Mouse (Mus musculus) adrenal gland, postnatal 36 days (tissue): ENCODE data around the gene Rpl36. TPM values are rescaled to one million over a fixed set of nuclear protein-coding genes. Genes with fewer than 3 reads are reported as not detected.
"Not testable (repeated sequence)": the region's sequence is repeated elsewhere in the genome, so short reads cannot be mapped to it uniquely, and the experiment has no call there.

Source experiments
- DNase-seq, 2 experiments: peaks; one replicate each; pipeline ENCODE4 v3.0.0; 2021; ENCODE audit warnings: mixed read lengths in 1 of 2
- total RNA-seq, 2 experiments: library from RNA; stranded (reverse); gene quantifications; 2 replicates each; pipeline ENCODE4 v1.2.3; 2021

The Rpl36 gene
- total RNA-seq, 2 experiments from 2014 or later: 804 to 953 TPM

DNA sequence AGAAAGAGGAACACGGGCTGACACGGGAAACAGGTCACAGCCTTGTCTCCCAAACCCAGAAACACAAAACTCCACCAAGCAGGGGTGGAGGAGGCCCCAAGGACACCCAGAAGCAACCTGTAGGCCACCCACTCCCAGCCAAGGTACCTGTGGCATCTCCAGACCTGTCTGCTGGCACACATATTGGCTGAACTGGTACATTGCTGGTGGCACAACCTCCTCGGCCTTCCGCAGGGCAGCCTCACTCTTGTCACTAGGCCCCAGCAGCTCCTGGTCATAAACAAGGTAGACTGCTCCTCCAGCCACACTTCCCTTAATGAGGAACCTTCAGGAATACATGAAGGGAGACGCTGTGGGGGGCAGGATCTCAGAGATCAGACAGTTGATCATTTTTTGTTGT lies 4.5 kb upstream of the Rpl36 start:
- no peak for DNase-seq

GRCm38 (mm10) chr17:56609452-56610171 lies 3.6 kb upstream of the Rpl36 start, which contains the start of gene 2410015M20Rik:
TSS of gene 2410015M20Rik (minus strand) at chr17:56609771.
- peak; percentile 93 to 94 for DNase-seq

GRCm38 (mm10) chr17:56611323-56611722 lies 1.9 kb upstream of the Rpl36 start:
- DNase-seq: no peak

DNA sequence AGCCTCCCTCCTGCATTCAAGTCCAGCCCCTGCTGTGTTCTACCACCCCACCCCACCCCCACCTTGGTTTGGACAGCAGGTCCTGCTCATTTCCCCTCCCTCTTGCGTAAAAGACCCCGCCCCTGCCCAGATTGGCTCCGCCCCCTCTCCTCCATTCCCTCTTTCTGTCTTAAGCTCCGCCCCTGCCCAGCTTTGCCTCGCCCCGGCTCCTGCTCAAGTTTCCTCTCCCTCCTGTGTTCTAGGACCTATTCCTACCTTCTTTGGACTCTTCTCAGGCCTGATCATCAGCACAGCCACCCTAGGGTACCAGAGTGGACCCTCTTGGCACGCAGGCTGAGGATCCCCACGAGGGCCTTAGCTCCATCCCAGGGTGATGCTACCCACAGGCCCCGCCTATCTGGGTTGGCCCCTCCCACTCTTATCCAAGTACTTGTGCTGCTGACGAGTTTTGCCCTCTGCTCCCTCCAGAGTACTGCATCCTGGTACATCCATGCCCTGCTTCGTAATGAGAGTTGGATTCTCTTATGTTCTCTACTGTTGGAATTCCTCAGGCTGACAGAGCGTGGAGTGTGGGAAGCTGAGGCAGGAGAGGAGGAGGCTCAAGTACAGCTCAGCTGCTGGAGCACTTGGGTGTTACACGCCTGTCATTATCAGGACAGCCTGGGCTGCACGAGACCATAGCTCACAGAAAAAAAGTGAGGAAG lies 1.2 kb upstream of the Rpl36 start:
- peak in 1 of 2 experiments; percentile 72 for DNase-seq

GRCm38 (mm10) chr17:56612565-56612939 lies 664 bp upstream of the Rpl36 start:
- DNase-seq: not testable (repeated sequence)

GRCm38 (mm10) chr17:56613893-56614292 lies 677 bp downstream of the Rpl36 start:
- DNase-seq: peak; percentile 56 to 59

- peak; percentile 58 to 67 for DNase-seq
Measured at GRCm38 (mm10) chr17:56614391-56615135, 1.3 kb downstream of the Rpl36 start.

DNA sequence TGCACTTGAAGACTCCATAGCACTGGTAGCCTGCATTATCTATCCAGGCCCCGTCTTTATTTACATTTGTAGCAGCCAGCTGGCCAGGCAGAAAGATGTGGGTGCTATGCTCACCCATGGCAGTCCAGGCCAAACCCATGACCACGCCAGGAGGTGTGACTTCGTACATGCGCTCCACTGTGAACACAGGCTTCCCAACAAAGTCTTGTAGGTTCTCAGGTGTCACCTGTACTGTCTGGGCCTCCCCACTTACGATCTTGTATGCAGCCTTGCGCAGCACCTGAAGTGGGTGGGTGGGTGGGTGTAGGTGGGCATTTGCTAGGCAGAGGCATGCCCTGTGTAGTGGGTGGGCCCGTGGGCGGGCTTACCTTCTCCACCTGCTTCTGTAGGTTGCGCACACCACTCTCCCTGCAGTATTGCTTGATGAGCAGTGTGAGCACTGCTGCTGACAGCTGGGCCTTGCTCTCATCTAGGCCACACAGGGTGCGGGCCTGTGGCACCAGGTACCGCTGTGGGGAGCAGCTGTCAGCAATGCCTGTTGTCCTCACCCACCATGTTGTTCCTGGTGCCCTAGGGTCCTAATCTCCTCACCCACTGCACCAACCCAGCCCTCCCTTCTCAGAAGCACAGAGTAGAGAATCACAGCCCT lies 2.0 kb downstream of the Rpl36 start:
- DNase-seq: no peak

DNA sequence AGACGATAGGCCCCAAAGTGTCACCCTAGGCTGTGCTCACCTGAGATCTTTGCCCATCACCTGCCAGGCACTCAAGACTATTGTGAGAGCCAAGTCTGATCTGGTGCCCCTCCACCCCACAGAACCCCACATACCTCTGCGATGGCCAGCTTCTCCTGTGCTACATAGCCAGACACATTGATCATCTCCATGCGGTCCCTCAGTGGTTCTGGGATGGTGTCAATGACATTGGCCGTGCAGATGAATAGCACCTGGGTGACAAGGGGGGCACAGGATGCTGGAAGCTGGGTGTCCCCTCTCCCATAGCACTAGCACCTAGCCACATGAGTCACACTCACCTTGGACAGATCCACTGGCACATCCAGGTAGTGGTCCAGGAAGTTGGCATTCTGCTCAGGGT lies 2.6 kb downstream of the Rpl36 start:
- no peak for DNase-seq

DNA sequence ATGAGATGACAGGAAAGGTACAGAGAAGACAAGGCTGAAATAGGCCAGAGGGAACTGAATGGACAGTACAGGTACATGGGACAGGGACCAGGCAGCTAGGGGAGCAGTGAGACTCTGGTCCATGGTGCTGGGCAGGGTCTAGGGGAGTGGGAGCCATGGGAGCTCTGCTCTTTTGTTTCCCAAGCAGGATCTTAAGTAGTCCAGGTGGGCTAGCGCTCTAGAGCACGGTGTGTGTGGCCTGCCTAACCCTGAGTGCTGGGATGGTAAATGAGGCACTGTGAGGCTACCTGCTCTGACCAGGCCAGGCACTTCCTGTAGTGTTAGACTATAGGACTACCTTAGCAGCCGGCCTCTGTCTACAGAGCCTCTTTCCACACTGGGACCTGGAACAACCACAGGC lies 3.5 kb downstream of the Rpl36 start:
- DNase-seq: no peak

- no peak for DNase-seq
Measured at GRCm38 (mm10) chr17:56617628-56618027, 4.4 kb downstream of the Rpl36 start.

DNA sequence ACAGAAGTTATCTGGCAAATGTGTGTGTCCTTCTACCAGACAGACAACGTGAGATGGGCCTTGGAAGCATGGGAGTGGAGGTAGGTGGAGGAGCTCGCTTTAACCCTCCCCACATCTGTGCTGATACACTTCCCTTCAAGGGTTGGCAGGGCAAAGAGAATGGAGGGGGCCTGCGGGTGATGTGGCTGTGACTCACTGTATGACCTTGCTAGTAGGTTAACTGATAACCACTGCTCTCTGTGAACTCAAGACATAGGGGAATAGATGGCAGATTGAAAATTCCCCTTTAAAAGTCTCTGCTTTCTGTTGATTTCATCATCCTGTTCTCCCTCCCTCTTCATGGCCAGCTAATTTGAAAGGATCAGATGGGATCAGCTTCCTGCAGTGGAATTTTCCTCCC lies 12.3 kb downstream of the Rpl36 start:
- peak; percentile 78 to 83 for DNase-seq

- DNase-seq: no peak
Measured at GRCm38 (mm10) chr17:56626260-56626659, 13.0 kb downstream of the Rpl36 start.

- peak; percentile 97 to 98 for DNase-seq
Measured at GRCm38 (mm10) chr17:56626754-56627470, 13.7 kb downstream of the Rpl36 start, which contains the start of gene Lonp1. TSS of gene Lonp1 (minus strand) at chr17:56626887.

GRCm38 (mm10) chr17:56627530-56628277 lies 14.5 kb downstream of the Rpl36 start, which contains the start of gene Catsperd:
TSS of gene Catsperd (plus strand) at chr17:56628143.
- DNase-seq: peak; percentile 49 to 52

DNA sequence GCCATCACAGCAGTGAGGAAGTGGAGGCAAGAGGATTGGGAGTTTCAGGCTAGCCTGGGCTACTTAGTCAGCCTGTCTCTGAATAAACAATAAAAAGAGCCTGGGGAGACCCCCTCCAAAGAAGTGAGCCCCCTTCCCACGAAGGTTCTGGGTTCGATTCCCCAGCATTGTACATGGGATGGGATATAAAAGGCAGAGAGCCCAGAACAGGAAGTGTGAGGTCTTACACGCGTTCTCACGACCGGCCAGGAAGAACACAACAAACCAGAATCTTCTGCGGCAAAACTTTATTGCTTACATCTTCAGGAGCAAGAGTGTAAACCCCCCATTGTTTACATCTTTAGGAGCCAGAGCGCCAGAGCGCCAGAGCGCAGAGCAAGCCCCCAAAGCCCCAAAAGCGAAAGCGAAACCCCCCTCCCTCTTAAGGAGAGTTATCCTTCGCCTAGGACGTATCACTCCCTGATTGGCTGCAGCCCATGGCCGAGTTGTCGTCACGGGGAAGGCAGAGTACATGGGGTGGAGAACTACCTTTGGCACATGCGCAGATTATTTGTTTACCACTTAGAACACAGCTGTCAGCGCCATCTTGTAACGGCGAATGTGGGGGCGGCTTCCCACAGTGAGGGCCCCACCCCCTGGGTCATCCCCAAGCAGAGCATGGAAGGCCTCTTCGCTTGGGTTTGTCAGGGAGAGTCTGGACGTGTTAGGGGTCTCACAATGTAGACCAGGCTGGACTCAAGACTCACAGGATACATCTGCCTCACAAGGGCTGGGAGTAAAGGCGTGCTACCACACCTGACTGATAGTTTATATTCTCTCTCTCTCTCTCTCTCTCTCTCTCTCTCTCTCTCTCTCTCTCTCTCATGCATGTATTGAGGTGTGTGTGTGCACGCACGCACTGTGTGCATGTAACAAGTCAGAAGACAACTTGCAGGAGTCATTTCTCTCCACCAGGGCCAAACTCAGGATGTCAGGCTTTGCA lies 16.9 kb downstream of the Rpl36 start:
- DNase-seq: not testable (repeated sequence)

DNA sequence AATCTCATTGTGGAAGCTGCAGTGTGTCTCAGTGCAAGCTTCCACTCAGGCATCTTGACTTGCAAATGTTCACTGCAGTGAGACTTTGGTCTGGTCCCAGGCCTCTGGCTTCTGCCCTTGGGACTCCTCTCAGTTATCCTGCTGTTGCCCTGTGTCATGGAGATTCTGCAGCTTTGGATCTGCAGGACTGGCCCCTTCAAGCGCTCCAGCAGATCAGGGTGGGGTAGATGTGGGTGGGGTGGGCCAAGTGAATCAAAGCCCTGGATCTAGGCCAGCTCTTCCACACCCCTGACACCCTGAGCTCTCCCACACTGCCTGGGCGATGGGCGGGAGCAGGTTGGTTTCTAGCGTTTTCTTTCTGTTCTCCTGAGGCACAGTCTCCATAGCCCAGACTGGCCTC lies 18.6 kb downstream of the Rpl36 start:
- DNase-seq: no peak

- DNase-seq: peak in 1 of 2 experiments; percentile 30
Measured at GRCm38 (mm10) chr17:56634023-56634422, 20.8 kb downstream of the Rpl36 start.

DNA sequence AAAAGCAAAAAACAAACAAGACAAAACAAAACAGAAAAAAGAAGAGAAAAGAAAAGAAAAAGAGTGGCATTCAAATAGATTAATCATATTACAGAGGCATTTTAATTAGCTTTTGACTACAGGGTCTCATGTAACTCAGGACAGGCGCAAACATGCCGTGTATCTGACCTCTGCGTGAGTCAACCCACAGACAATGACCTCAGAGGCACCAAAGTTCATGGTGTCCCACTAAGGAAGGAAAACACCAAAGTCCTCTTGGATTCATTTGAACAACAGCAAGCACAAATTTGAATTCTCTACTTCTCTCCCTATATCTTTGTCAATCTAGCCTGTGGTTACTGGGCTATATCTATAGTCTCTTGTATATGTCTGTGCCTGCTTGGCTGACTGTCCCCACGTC lies 30.0 kb downstream of the Rpl36 start:
- no peak for DNase-seq
